Mouse (Mus musculus) forebrain, embryonic 10.5 days (tissue): ENCODE measurements around the gene Tle2. TPM values are rescaled to one million over a fixed set of nuclear protein-coding genes. Genes with fewer than 3 reads are reported as not detected.
A peak's percentile ranks its signal among the peaks of the same experiment; 100 is the strongest.

Experiments used
- DNase-seq: peaks from one replicate; pipeline ENCODE4 v3.0.0-alpha.2; 2017; ENCODE audit warnings: low spot score; ENCODE audit errors: extremely low spot score
- H3K27ac ChIP-seq: fragments of 300-500 bp; sonication (generic); 2 replicates; pipeline ENCODE4 v1.5.1; 2016; ENCODE audit warnings: mild to moderate bottlenecking
- H3K27me3 ChIP-seq: fragments of 300-500 bp; sonication (generic); 2 replicates; pipeline ENCODE4 v1.6.1; 2016; ENCODE audit warnings: mild to moderate bottlenecking; ENCODE audit not compliant: poor library complexity, severe bottlenecking
- H3K36me3 ChIP-seq: fragments of 300-500 bp; sonication (generic); replicated peaks from 2 replicates; pipeline ENCODE4 v1.6.1; 2016; ENCODE audit warnings: mild to moderate bottlenecking, moderate library complexity
- H3K4me1 ChIP-seq: fragments of 300-500 bp; sonication (generic); 2 replicates; pipeline ENCODE4 v1.6.1; 2016
- H3K4me3 ChIP-seq: fragments of 300-500 bp; sonication (generic); 2 replicates; pipeline ENCODE4 v1.5.1; 2016; ENCODE audit warnings: mild to moderate bottlenecking, moderate library complexity
- H3K9me3 ChIP-seq: fragments of 300-500 bp; sonication (generic); 2 replicates; pipeline ENCODE4 v1.6.1; 2016; ENCODE audit warnings: mild to moderate bottlenecking, moderate library complexity
- WGBS: fragments of 180-500 bp; shearing (Covaris S2); methylation state at CpG from one replicate; pipeline ENCODE4 v1.1.7; 2016; 5-methylcytosine and 5-hydroxymethylcytosine counted together
- polyA plus RNA-seq: library from polyadenylated mRNA; unstranded; fragments of >200 nt; fragmentation: Nextera tagmentation; extraction: Ambion mirVana; gene quantifications from 2 replicates; pipeline ENCODE4 v1.2.1, GENCODE M21; 2016

The Tle2 gene
- polyA plus RNA-seq, 1 experiment from 2014 or later = 4.3 TPM

- Histone ChIP-seq H3K27ac (no peak overlapping the region), H3K4me3 (no peak overlapping the region), H3K9me3 (no peaks in the 10 kb centered on the region), H3K27me3 (peaks cover 100% of the 10 kb centered on the region), H3K4me1 (peaks cover 27% of the 10 kb centered on the region), H3K36me3 (no peaks in the 10 kb centered on the region)
- DNase-seq = no peak
- 84% methylated on average over 7 of the region's 7 CpGs for WGBS
Measured at GRCm38 (mm10) chr10:81592631-81593030, 18.3 kb downstream of the Tle2 start.

GRCm38 (mm10) chr10:81593223-81593622 lies 18.9 kb downstream of the Tle2 start:
- peaks cover 100% of the 10 kb centered on the region for H3K27me3 ChIP-seq
- WGBS = 76% methylated on average over 4 of the region's 4 CpGs
- H3K4me1 ChIP-seq = peaks cover 33% of the 10 kb centered on the region
- H3K27ac ChIP-seq = no peak overlapping the region
- H3K4me3 ChIP-seq = no peak overlapping the region
- no peaks in the 10 kb centered on the region for H3K9me3 ChIP-seq
- no peak for DNase-seq
- no peaks in the 10 kb centered on the region for H3K36me3 ChIP-seq

- WGBS = 81% methylated on average over 18 of the region's 18 CpGs
- H3K4me1 ChIP-seq = peaks cover 40% of the 10 kb centered on the region
- no peak overlapping the region for H3K4me3 ChIP-seq
- no peak for DNase-seq
- no peaks in the 10 kb centered on the region for H3K9me3 ChIP-seq
- no peaks in the 10 kb centered on the region for H3K36me3 ChIP-seq
- H3K27me3 ChIP-seq = peaks cover 100% of the 10 kb centered on the region
- H3K27ac ChIP-seq = no peak overlapping the region
Measured at GRCm38 (mm10) chr10:81593935-81594334, 19.6 kb downstream of the Tle2 start.

- no peak overlapping the region for H3K4me3 ChIP-seq
- H3K36me3 ChIP-seq = no peaks in the 10 kb centered on the region
- 0 out of 2 replicates have a peak overlapping the region, but pooled peaks have one; percentile 2 for H3K27ac ChIP-seq
- peaks cover 100% of the 10 kb centered on the region for H3K27me3 ChIP-seq
- 51% methylated on average over 5 of the region's 5 CpGs for WGBS
- H3K4me1 ChIP-seq = peaks cover 54% of the 10 kb centered on the region
- H3K9me3 ChIP-seq = no peaks in the 10 kb centered on the region
- DNase-seq = no peak
Measured at GRCm38 (mm10) chr10:81595599-81595998, 21.2 kb downstream of the Tle2 start.

GRCm38 (mm10) chr10:81596611-81597010 lies 22.2 kb downstream of the Tle2 start:
- WGBS = 4% methylated on average over 10 of the region's 10 CpGs
- peak overlapping the region; percentile 71 for H3K27ac ChIP-seq

GRCm38 (mm10) chr10:81597137-81597950 lies 23.0 kb downstream of the Tle2 start:
- 11% methylated on average over 12 of the region's 12 CpGs for WGBS
- Histone ChIP-seq H3K27me3 (peaks cover 99% of the 10 kb centered on the region), H3K9me3 (no peaks in the 10 kb centered on the region), H3K27ac (peak overlapping the region; percentile 71), H3K4me3 (peak overlapping the region; percentile 37), H3K4me1 (peaks cover 71% of the 10 kb centered on the region), H3K36me3 (no peaks in the 10 kb centered on the region)
- DNase-seq = peak; percentile 45

More at GRCm38 (mm10) chr10:81596611-81597010, 22.2 kb downstream of the Tle2 start:
- no peaks in the 10 kb centered on the region for H3K9me3 ChIP-seq
- peaks cover 64% of the 10 kb centered on the region for H3K4me1 ChIP-seq
- no peaks in the 10 kb centered on the region for H3K36me3 ChIP-seq
- H3K27me3 ChIP-seq = peaks cover 99% of the 10 kb centered on the region
- DNase-seq = no peak
- H3K4me3 ChIP-seq = peak overlapping the region; percentile 37

GRCm38 (mm10) chr10:81598342-81598741 lies 24.0 kb downstream of the Tle2 start:
- no peak for DNase-seq
- H3K9me3 ChIP-seq = no peaks in the 10 kb centered on the region
- H3K4me3 ChIP-seq = no peak overlapping the region
- 55% methylated on average over 3 of the region's 3 CpGs for WGBS
- H3K27me3 ChIP-seq = peaks cover 92% of the 10 kb centered on the region
- H3K4me1 ChIP-seq = peaks cover 79% of the 10 kb centered on the region
- H3K36me3 ChIP-seq = no peaks in the 10 kb centered on the region
- no peak overlapping the region for H3K27ac ChIP-seq

- no peak overlapping the region for H3K4me3 ChIP-seq
- H3K9me3 ChIP-seq = no peaks in the 10 kb centered on the region
- H3K4me1 ChIP-seq = peaks cover 79% of the 10 kb centered on the region
- H3K27me3 ChIP-seq = peaks cover 88% of the 10 kb centered on the region
- 67% methylated on average over 6 of the region's 6 CpGs for WGBS
- H3K27ac ChIP-seq = no peak overlapping the region
- DNase-seq = no peak
- no peaks in the 10 kb centered on the region for H3K36me3 ChIP-seq
Measured at GRCm38 (mm10) chr10:81598871-81599270, 24.5 kb downstream of the Tle2 start.

GRCm38 (mm10) chr10:81599630-81600029 lies 25.3 kb downstream of the Tle2 start:
- Histone ChIP-seq H3K9me3 (no peaks in the 10 kb centered on the region), H3K27ac (no peak overlapping the region), H3K36me3 (no peaks in the 10 kb centered on the region), H3K27me3 (peaks cover 88% of the 10 kb centered on the region), H3K4me1 (peaks cover 81% of the 10 kb centered on the region), H3K4me3 (no peak overlapping the region)
- DNase-seq = no peak
- 78% methylated on average over 5 of the region's 5 CpGs for WGBS

- WGBS = 52% methylated on average over 10 of the region's 10 CpGs
- H3K4me1 ChIP-seq = peaks cover 84% of the 10 kb centered on the region
- no peaks in the 10 kb centered on the region for H3K36me3 ChIP-seq
- H3K9me3 ChIP-seq = no peaks in the 10 kb centered on the region
- H3K4me3 ChIP-seq = no peak overlapping the region
- H3K27me3 ChIP-seq = peaks cover 85% of the 10 kb centered on the region
- no peak for DNase-seq
- no peak overlapping the region for H3K27ac ChIP-seq
Measured at GRCm38 (mm10) chr10:81600096-81600495, 25.7 kb downstream of the Tle2 start.

- Histone ChIP-seq H3K36me3 (no peaks in the 10 kb centered on the region), H3K27me3 (peaks cover 78% of the 10 kb centered on the region), H3K9me3 (no peaks in the 10 kb centered on the region), H3K4me1 (peaks cover 84% of the 10 kb centered on the region), H3K27ac (peak within 1 kb of the TSS; percentile 56), H3K4me3 (peak within 1 kb of the TSS; percentile 44)
- peak; percentile 98 for DNase-seq
- WGBS = under 1% methylated on average over 28 of the region's 28 CpGs
Measured at GRCm38 (mm10) chr10:81600738-81601203, 26.4 kb downstream of the Tle2 start, which contains the start of gene Tle6. Gene Tle6, minus strand, starts transcription at chr10:81601073.

- H3K27ac ChIP-seq = 0 out of 2 replicates have a peak overlapping the region, but pooled peaks have one; percentile 20
- WGBS = 18% methylated on average over 7 of the region's 7 CpGs
- no peaks in the 10 kb centered on the region for H3K36me3 ChIP-seq
- peaks cover 72% of the 10 kb centered on the region for H3K27me3 ChIP-seq
- H3K4me1 ChIP-seq = peaks cover 81% of the 10 kb centered on the region
- no peaks in the 10 kb centered on the region for H3K9me3 ChIP-seq
- peak overlapping the region; percentile 44; the same call in 1 of the 2 replicates for H3K4me3 ChIP-seq
- no peak for DNase-seq
Measured at GRCm38 (mm10) chr10:81601396-81601905, 27.1 kb downstream of the Tle2 start.

GRCm38 (mm10) chr10:81602741-81603151 lies 28.4 kb downstream of the Tle2 start:
- peaks cover 59% of the 10 kb centered on the region for H3K27me3 ChIP-seq
- 26% methylated on average over 4 of the region's 4 CpGs for WGBS
- no peak overlapping the region for H3K27ac ChIP-seq
- DNase-seq = no peak
- H3K4me3 ChIP-seq = no peak overlapping the region
- H3K4me1 ChIP-seq = peaks cover 74% of the 10 kb centered on the region
- H3K36me3 ChIP-seq = peaks cover under 1% of the 10 kb centered on the region; the same call in 1 of the 2 replicates
- H3K9me3 ChIP-seq = no peaks in the 10 kb centered on the region
